Mouse (Mus musculus) cerebellum, adult 9-11 months (tissue): Measurements from ENCODE around the gene Ppp2r1b.
"Not testable (repeated sequence)": the region's sequence is repeated elsewhere in the genome, so short reads cannot be mapped to it uniquely, and the experiment has no call there.

Experiments
- DNase-seq: peaks from one replicate; pipeline ENCODE4 v3.0.0; 2022

The Ppp2r1b gene

DNA sequence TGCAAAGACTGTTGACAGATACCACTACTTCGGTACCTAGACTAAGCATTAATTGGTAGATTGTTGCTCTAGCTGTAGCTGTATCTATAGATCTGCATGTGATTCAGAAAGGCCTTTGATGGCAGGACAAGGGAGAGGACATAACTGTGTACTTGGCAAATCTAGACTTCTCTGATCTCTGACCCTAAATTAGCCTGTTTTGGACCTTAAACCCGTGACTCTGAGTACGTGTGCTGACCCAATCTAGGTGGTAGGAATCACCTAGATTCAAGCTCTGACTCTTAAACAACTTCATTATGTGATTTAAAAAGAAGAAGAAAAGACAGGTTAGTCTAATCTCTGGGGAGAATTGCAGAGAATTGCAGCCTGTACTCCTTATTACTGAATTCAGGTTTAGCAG, at the start of gene Ppp2r1b:
TSS of gene Ppp2r1b (plus strand) at position 221 of the 400 bp plus-strand sequence.
- no peak for DNase-seq

GRCm38 (mm10) chr9:50796776-50797175, 48.3 kb upstream of the Ppp2r1b start:
- no peak for DNase-seq

- DNase-seq = no peak
Measured at GRCm38 (mm10) chr9:50797641-50798040, 47.5 kb upstream of the Ppp2r1b start.

- DNase-seq = no peak
Measured at GRCm38 (mm10) chr9:50798368-50798767, 46.7 kb upstream of the Ppp2r1b start.

GRCm38 (mm10) chr9:50800985-50801384, 44.1 kb upstream of the Ppp2r1b start:
- DNase-seq = no peak

DNA sequence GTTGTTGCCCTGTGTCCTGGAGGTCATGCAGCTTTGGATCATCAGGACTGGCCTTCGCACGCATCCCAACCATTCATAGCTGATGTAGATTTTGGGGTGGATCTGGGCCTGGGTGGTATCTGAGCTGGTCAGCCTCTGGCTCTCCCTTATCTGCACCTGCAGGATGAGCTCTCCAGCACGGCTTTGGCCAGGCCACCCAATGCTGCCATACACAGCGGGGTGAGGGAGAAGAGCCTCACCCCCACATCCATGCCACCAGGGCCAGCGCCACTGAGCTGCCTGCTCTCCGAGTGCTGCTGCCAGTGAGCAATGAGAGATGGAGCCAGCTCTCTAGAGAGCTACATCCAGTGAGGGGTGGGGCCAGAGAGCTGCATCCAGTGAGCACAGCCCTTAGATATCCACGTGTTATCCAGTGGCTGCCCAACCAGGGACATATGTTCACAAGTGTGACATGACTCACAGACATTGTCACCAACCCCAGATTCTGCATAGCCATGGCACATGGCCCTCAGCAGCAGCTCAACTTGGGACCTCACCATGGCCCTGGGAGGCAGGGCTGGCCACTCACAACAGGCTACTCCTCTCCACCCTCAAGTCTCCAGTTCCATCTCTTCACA, 41.9 kb upstream of the Ppp2r1b start:
- DNase-seq = no peak

GRCm38 (mm10) chr9:50808471-50808870, 36.6 kb upstream of the Ppp2r1b start:
- no peak for DNase-seq

DNA sequence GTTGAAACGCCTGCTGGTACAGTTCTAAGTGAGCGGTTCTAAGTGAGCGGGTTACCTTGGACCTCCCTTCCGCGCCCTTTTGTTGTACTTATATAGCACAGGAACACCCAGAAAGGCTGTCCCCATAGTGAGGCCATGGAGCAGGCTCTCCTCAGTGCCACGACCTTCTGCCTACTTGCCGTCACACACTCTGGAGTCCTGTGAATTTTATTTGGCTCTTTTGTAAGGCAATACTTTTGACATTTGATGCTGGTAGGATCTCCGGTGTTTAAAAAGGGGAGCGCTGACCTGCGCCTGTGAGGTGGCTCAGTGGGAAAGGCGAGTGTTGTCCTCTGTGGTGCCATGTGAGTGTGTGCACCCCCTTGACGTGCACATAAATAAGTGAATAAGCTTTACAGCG, 36.0 kb upstream of the Ppp2r1b start:
- no peak for DNase-seq

DNA sequence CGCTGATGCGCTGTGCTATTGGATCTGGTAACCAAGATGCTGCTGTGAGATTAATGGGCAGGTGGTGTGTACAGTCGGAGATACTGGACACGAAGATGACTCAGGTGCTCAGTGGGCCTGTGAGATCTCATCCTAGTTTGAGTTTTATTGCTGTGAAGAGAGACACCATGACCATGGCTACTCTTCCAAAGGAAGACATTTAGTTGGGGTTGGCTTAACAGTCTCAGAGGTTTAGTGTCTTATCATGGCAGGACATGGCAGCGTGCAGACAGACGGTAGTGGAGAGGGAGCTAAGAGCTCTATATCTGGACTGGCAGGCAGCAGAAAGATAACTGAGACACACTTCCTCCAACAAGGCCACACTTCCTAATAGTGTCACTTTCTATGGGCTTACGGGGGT, 33.9 kb upstream of the Ppp2r1b start:
- no peak for DNase-seq

GRCm38 (mm10) chr9:50811746-50812145, 33.4 kb upstream of the Ppp2r1b start:
- DNase-seq = no peak

GRCm38 (mm10) chr9:50813796-50814195, 31.3 kb upstream of the Ppp2r1b start:
- no peak for DNase-seq

- no peak for DNase-seq
Measured at GRCm38 (mm10) chr9:50815666-50816065, 29.4 kb upstream of the Ppp2r1b start.

- no peak for DNase-seq
Measured at GRCm38 (mm10) chr9:50816512-50816911, 28.6 kb upstream of the Ppp2r1b start.

DNA sequence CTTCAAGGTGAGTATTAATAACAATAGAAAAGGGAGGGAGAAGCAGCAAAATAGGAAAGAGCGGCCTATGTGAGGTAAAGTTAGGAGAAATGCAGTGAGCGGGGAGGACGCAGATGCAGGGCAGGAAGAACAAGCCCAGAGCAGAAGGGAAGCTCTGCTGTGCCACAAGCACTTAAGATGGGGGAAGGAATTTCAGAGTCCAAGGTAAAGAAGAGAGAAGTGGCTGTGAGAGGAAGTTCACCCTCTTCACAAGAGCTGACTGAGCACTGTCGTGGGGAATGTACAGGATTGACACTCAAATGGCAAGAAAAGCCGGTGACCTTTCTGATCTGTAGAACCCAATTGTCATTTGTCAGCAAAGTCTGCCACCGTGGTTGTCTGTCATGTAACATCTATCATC, 27.1 kb upstream of the Ppp2r1b start:
- no peak for DNase-seq

DNA sequence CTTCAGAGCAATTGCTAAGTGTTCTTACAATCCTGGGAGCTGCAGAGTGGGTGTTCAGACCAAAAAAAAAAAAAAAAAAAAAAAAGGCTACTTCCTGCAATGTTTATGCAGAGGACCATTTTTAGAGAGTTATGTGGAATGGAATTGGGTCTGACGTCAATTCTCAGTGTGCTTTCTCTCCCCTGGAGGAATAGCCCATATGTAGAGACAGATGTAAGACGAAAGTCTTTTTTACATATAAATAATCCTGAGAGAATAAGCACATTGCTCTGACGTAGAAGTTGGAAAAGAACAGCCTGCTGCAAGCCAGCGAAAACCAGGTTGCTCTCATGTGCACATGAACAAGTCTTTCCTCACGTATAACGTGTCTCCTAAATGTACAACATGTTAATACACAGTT, 25.4 kb upstream of the Ppp2r1b start:
- DNase-seq = no peak

GRCm38 (mm10) chr9:50821651-50822050, 23.4 kb upstream of the Ppp2r1b start:
- no peak for DNase-seq

- no peak for DNase-seq
Measured at GRCm38 (mm10) chr9:50822216-50822615, 22.9 kb upstream of the Ppp2r1b start.

DNA sequence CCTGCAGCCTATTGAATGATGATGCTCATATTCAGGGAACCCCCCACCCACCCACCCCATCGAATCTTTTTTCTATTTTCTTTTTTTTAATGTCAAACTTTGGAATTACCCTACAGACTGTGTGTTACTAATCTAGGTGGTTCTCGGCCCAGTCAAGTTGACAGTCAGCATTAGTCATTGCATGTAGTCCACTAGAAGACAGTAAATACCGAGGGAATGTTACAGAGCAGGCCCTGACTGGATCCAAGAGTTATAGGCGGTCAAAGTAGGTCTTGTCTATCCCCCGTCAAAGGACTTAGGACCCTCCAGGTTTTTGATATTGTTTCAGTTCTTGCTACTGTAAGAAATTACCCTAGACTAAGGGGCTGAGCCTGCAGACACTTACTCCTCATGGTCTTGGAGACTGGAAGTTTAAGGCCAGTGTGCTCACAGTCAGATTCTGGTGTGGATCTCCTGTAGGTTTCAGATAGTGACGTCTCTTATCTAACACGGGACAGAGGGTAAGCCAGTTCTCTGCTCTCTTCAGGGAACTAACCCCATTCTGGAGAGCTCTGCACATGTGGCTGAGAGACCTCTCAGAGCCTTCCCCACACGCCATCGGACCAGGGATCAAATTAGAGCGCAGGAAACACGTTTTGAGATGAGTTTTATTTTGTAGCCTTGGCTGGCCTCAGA, 21.2 kb upstream of the Ppp2r1b start:
- DNase-seq = no peak

- no peak for DNase-seq
Measured at GRCm38 (mm10) chr9:50831514-50831913, 13.6 kb upstream of the Ppp2r1b start.

GRCm38 (mm10) chr9:50832162-50832561, 12.9 kb upstream of the Ppp2r1b start:
- DNase-seq = no peak

DNA sequence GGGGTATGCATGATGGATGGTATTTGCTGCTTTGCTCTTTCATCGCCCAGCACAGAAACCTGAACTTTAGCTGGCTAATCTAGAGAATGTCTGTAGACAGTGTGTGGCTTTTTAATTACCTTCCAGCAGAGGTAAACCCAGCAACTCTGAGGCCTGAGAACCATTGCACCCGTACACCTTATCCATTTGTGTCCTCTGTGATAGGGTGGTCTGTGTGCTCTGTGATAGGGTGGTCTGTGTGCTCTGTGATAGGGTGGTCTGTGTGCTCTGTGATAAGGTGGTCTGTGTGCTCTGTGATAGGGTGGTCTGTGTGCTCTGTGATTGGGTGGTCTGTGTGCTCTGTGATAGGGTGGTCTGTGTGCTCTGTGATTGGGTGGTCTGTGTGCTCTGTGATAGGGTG, 12.5 kb upstream of the Ppp2r1b start:
- DNase-seq = not testable (repeated sequence)

- DNase-seq = no peak
Measured at GRCm38 (mm10) chr9:50833786-50834185, 11.3 kb upstream of the Ppp2r1b start.

GRCm38 (mm10) chr9:50835068-50835705, 9.9 kb upstream of the Ppp2r1b start:
- DNase-seq = no peak

DNA sequence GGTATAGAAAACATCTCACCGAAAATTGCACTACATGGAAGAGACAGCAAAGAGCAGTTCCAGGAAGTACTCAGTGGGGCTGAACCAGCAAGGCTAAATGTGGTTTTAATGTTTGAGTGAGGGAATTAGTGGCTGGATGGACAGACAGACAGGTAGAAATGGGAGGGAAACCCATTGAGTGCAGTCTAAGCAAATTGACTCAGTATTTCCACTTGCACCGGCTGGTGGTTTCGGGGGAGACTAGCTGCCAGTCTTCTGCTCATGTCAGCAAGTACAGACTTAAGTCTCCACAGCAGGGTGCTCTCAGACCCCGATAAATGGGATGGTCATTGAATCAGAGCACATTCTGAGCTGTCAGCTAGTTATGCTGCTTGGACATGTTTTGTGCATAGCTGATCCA, 9.0 kb upstream of the Ppp2r1b start:
- DNase-seq = no peak
